Mouse (Mus musculus): ENCODE measurements at regions not wholly inside any gene's neighbourhood (a gene's known extent, or its start where the extent isn't known, plus 50 kb on each side); places are given as distances from the start of the nearest gene placed in this dataset.

- Histone ChIP-seq H3K4me2 (ENCODE audit: insufficient read depth, low read depth, poor library complexity, severe bottlenecking) (no peak overlapping the region), H3K27ac (ENCODE audit: insufficient read depth, low read depth) (no peak overlapping the region), H3K79me2 (replicated peaks; ENCODE audit: control insufficient read depth, extremely low read depth, insufficient read depth, poor library complexity, severe bottlenecking) (no peaks in the 10 kb centered on the region), H3K9me3 (replicated peaks; ENCODE audit: low read length) (no peaks in the 10 kb centered on the region), H3K4me1 (ENCODE audit: control insufficient read depth in 1 of 2, insufficient read depth in 2 of 2) (peaks cover 0 to 9% of the 10 kb centered on the region in 2 experiments; a peak in 2 of 4 replicates), H3K27me3 (replicated peaks) (no peaks in the 10 kb centered on the region), H3K36me3 (replicated peaks in 1 of 2; ENCODE audit: control insufficient read depth in 1 of 2, insufficient read depth in 1 of 2, low read length in 1 of 2) (no peaks in the 10 kb centered on the region), H3K9ac (ENCODE audit: insufficient read depth, low read depth) (no peak overlapping the region), H3K4me3 (replicated peaks in 1 of 3; ENCODE audit: low read depth in 2 of 3, low read length in 2 of 3, poor library complexity in 1 of 3) (no peak overlapping the region)
- in situ Hi-C loops (cut with MboI; ENCODE audit: low pct_ligation_motif_present, low pct_unique_long_range_greater_than_20kb, low sequenced_read_pairs) (no loop called here), dilution Hi-C loops (cut with MboI; ENCODE audit: extremely low pct_ligation_motif_present, extremely low pct_unique_long_range_greater_than_20kb, low sequenced_read_pairs) (no loop called here)
- TF ChIP-seq E2F4 (IDR thresholded peaks at IDR 0.05; ENCODE audit: insufficient replicate concordance, low read depth, low read length) (no peak), UBTF (IDR thresholded peaks at IDR 0.05; ENCODE audit: low read depth, low read length) (no peak), IRF4 (IDR thresholded peaks at IDR 0.05; ENCODE audit: low read depth, low read length) (no peak), BHLHE40 (IDR thresholded peaks at IDR 0.05; ENCODE audit: low read depth, low read length) (no peak), SIN3A (IDR thresholded peaks at IDR 0.05; ENCODE audit: low read length) (no peak), USF2 (conservative IDR thresholded peaks at IDR 0.05; ENCODE audit: low read depth, low read length) (no peak), POLR2A (IDR thresholded peaks at IDR 0.05; ENCODE audit: low read depth, low read length) (no peak), POLR2AphosphoS2 (IDR thresholded peaks at IDR 0.05; ENCODE audit: low read depth, low read length) (no peak), CHD1 (IDR thresholded peaks at IDR 0.05; ENCODE audit: low read depth, low read length) (no peak), USF1 (IDR thresholded peaks at IDR 0.05; ENCODE audit: low read depth, low read length) (no peak), MXI1 (IDR thresholded peaks at IDR 0.05; ENCODE audit: low read depth, low read length) (no peak), RCOR1 (conservative IDR thresholded peaks at IDR 0.05; ENCODE audit: low read depth, low read length) (no peak), CTCF (conservative IDR thresholded peaks at IDR 0.05 in 1 of 2, IDR thresholded peaks at IDR 0.05 in 1 of 2; ENCODE audit: low read depth in 2 of 2, low read length in 2 of 2) (no peak)
- DNase-seq (ENCODE audit: extremely low read depth), result no peak
Measured at GRCm38 (mm10) chr5:52010426-52010825, 179.9 kb downstream of the Dhx15 start.

- no peak overlapping the region for H3K27ac ChIP-seq (ENCODE audit: insufficient read depth, low read depth)
- TF ChIP-seq HCFC1 (IDR thresholded peaks at IDR 0.05; ENCODE audit: low read depth, low read length), result no peak
- no peak for TF ChIP-seq ELF1 (IDR thresholded peaks at IDR 0.05; ENCODE audit: low read depth, low read length)
- no peak for TF ChIP-seq ZC3H11A (IDR thresholded peaks at IDR 0.05; ENCODE audit: low read depth, low read length)
- no peak for TF ChIP-seq RCOR1 (conservative IDR thresholded peaks at IDR 0.05; ENCODE audit: low read depth, low read length)
- TF ChIP-seq GABPA (IDR thresholded peaks at IDR 0.05; ENCODE audit: insufficient replicate concordance, low read depth, low read length), result no peak
- TF ChIP-seq CTCF (conservative IDR thresholded peaks at IDR 0.05 in 1 of 2, IDR thresholded peaks at IDR 0.05 in 1 of 2; ENCODE audit: low read depth in 2 of 2, low read length in 2 of 2), result no peak
- TF ChIP-seq ZKSCAN1 (IDR thresholded peaks at IDR 0.05; ENCODE audit: borderline replicate concordance, low read depth, low read length), result no peak
- TF ChIP-seq ZNF384 (IDR thresholded peaks at IDR 0.05; ENCODE audit: low read depth, low read length), result no peak
- TF ChIP-seq NRF1 (IDR thresholded peaks at IDR 0.05; ENCODE audit: low read depth, low read length), result no peak
- no peak for TF ChIP-seq MAX (IDR thresholded peaks at IDR 0.05; ENCODE audit: low read length)
- no peak for TF ChIP-seq SIN3A (IDR thresholded peaks at IDR 0.05; ENCODE audit: low read length)
- TF ChIP-seq CHD2 (IDR thresholded peaks at IDR 0.05; ENCODE audit: low read length), result no peak
- no peak for TF ChIP-seq PAX5 (IDR thresholded peaks at IDR 0.05; ENCODE audit: low read length)
- no peak for TF ChIP-seq BHLHE40 (IDR thresholded peaks at IDR 0.05; ENCODE audit: low read depth, low read length)
- no peak for TF ChIP-seq UBTF (IDR thresholded peaks at IDR 0.05; ENCODE audit: low read depth, low read length)
- TF ChIP-seq MYC (IDR thresholded peaks at IDR 0.05; ENCODE audit: low read depth, low read length), result no peak
- no peak for TF ChIP-seq TCF12 (IDR thresholded peaks at IDR 0.05; ENCODE audit: low read depth, low read length)
- no peak for TF ChIP-seq TBP (conservative IDR thresholded peaks at IDR 0.05; ENCODE audit: low read depth, low read length)
- dilution Hi-C loops (cut with MboI; ENCODE audit: extremely low pct_ligation_motif_present, extremely low pct_unique_long_range_greater_than_20kb, low sequenced_read_pairs), result no loop called here
- H3K79me2 ChIP-seq (replicated peaks; ENCODE audit: control insufficient read depth, extremely low read depth, insufficient read depth, poor library complexity, severe bottlenecking), result no peaks in the 10 kb centered on the region
- H3K9ac ChIP-seq (ENCODE audit: insufficient read depth, low read depth), result no peak overlapping the region
- in situ Hi-C loops (cut with MboI; ENCODE audit: low pct_ligation_motif_present, low pct_unique_long_range_greater_than_20kb, low sequenced_read_pairs), result no loop called here
- no peak for DNase-seq (ENCODE audit: extremely low read depth)
- no peak overlapping the region for H3K4me2 ChIP-seq (ENCODE audit: insufficient read depth, low read depth, poor library complexity, severe bottlenecking)
- H3K4me1 ChIP-seq (ENCODE audit: control insufficient read depth in 1 of 2, insufficient read depth in 2 of 2), result peaks cover 0 to 9% of the 10 kb centered on the region in 2 experiments; a peak in 2 of 4 replicates
- H3K4me3 ChIP-seq (replicated peaks in 1 of 3; ENCODE audit: low read depth in 2 of 3, low read length in 2 of 3, poor library complexity in 1 of 3), result no peak overlapping the region
- H3K9me3 ChIP-seq (replicated peaks; ENCODE audit: low read length), result no peaks in the 10 kb centered on the region
- no peaks in the 10 kb centered on the region for H3K36me3 ChIP-seq (replicated peaks in 1 of 2; ENCODE audit: control insufficient read depth in 1 of 2, insufficient read depth in 1 of 2, low read length in 1 of 2)
- no peaks in the 10 kb centered on the region for H3K27me3 ChIP-seq (replicated peaks)
Measured at GRCm38 (mm10) chr5:52008942-52009341, 181.4 kb downstream of the Dhx15 start.
